Mouse (Mus musculus) liver, embryonic 12.5 days (tissue): Measurements from ENCODE around the gene Tspan7. TPM values are rescaled to one million over a fixed set of nuclear protein-coding genes. Genes with fewer than 3 reads are reported as not detected.

Experiments
- polyA plus RNA-seq: library from polyadenylated mRNA; unstranded; fragments of >200 nt; fragmentation: Nextera tagmentation; extraction: Ambion mirVana; gene quantifications from 2 replicates; pipeline ENCODE4 v1.2.1, GENCODE M21; 2016

The Tspan7 gene
- polyA plus RNA-seq, 1 experiment from 2014 or later: 44.8 TPM

Other genes with a start within 250 kb of the Tspan7 start
- 16.8 and 18.2 TPM in 2 replicates for gene Otc, start 232.9 kb upstream of the Tspan7 start, polyA plus RNA-seq
- gene Mid1ip1, start 229.9 kb downstream of the Tspan7 start, polyA plus RNA-seq: 39.7 and 43.0 TPM in 2 replicates